Mouse (Mus musculus) left cerebral cortex, postnatal 14 days (tissue): ENCODE results near the gene Dnmt3a. TPM values are rescaled to one million over a fixed set of nuclear protein-coding genes. Genes with fewer than 3 reads are reported as not detected.

Experiments used
- DNase-seq, 2 experiments: peaks; one replicate each; pipeline ENCODE4 v3.0.0; 2021 to 2022; ENCODE audit warnings: low spot score in 2 of 2, mixed read lengths in 1 of 2
- intact Hi-C: fragments of 180-260 bp; cut with DNase I; formaldehyde crosslinking; loops from one replicate; pipeline ENCODE4 v1.15.1; 2025
- total RNA-seq, 2 experiments: library from RNA; stranded (reverse); gene quantifications; 2 replicates each; pipeline ENCODE4 v1.2.3; 2021

The Dnmt3a gene
- total RNA-seq, 2 experiments from 2014 or later: 337 to 343 TPM

DNA sequence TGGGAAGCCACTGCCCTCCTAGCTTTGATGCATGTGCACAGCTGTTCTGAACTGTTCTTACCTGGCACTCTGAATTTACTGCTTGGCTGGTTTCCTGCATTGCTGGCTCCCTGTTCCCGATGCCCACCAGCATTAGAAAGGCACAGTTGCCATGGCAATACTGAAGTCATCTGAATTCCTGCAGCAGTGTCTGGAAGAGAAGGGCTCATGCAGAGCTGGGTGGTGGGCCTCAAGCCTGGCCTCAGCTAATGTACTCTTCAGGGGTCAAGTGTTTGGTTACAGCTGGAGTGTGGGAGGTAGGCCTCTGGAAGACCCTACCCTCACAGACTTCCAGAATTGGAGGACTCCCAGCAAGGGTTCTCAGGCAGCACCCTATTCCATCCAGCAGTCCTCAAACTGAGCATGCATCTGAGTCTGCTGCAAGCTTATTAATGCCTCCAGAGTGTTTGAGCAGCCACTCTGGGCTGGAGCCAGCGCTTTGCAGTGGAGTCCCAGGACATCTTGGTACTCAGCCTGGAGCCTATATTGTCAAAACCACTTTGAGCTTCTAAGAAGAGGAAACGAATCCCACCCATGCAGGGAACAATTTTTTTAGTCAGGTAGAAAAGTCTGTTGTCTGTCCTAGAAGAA, 22.5 kb upstream of the Dnmt3a start:
- intact Hi-C loops: loop anchor here (5.0 kb wide), 1 partner anchor 81 kb away; no protein-coding TSS in a partner anchor
- peak; percentile 50 to 67 for DNase-seq

DNA sequence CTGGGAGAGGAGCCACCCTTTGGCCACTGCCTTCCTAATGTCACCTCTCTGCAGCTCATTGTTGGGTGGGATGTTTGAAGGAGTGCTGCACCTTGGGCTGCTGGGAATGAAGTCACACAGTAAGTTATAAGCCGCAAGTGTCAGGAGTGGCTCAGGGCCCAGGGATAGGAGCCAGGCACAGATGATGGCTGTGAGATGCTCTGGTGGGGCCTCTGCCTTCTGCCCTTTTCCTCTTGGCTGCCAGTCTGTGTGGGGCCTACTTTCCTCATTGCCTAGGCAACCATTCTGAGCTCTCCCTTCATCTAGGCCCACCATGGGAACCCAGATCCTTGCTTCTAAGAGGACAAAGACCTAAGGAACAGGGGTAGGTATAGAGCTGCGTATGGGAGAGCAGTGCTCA, 21.5 kb upstream of the Dnmt3a start:
- no peak for DNase-seq
- intact Hi-C loops: loop anchor here (5.0 kb wide), 1 partner anchor 82 kb away; no protein-coding TSS in a partner anchor

DNA sequence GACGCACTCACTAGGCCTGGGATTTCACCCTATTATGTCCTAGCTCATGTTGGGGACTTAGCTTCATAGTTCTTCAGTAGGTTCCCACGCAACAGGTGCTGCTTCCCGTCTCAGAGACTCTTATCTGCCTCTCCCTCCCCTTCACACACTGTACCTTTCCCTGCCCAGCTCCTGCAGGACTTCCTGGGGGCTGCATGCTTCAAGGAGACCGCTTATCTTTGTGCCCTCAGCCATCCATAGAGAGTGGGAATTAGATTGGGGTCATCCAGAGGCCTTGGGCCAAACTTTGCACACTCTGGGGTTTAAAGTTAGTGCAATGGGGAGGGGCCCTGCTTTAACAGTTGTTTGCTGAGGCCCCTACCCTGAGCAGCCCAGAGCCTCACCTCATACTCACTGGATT, 21.1 kb upstream of the Dnmt3a start:
- intact Hi-C loops: loop anchor here (5.0 kb wide), 1 partner anchor 82 kb away; no protein-coding TSS in a partner anchor
- DNase-seq: no peak

- intact Hi-C loops: no loop called here
- DNase-seq: no peak
Measured at GRCm38 (mm10) chr12:3787041-3787440, 18.8 kb upstream of the Dnmt3a start.

- intact Hi-C loops: no loop called here
- no peak for DNase-seq
Measured at GRCm38 (mm10) chr12:3787541-3787940, 18.3 kb upstream of the Dnmt3a start.

DNA sequence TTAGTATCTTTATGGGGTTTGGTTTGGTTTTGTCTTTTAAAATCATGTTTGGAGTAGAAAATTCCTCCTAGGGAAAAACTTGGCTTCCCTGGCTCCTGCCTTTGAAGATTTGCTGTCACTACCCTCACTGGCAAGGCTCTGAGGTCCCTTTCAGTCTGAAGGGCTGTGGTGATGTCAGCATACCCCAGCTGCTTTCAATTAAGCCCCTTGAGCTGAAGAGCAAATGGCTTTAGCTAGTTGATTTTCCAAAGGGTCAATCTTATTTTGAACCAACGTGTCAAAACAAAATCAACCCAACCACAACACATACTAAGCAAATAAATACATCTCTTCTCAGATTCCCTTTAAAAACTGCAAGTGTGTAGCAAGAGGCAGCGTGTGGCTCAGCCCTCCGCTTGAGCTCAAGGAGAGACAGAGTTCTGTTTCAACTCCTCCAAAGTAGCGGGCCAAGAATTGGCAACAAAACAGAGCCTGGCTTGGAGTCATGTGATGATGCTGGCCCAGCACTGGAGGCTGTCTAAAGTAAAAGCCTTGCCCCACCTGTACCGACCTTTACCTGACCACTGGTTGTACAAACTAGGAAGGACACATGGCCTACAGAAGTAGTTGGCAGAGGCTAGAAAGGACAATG, 17.3 kb upstream of the Dnmt3a start:
- no peak for DNase-seq
- intact Hi-C loops: no loop called here

GRCm38 (mm10) chr12:3789626-3790185, 16.1 kb upstream of the Dnmt3a start:
- intact Hi-C loops: loop anchor here (5.0 kb wide), 1 partner anchor 92 kb away; no protein-coding TSS in a partner anchor
- DNase-seq: no peak

DNA sequence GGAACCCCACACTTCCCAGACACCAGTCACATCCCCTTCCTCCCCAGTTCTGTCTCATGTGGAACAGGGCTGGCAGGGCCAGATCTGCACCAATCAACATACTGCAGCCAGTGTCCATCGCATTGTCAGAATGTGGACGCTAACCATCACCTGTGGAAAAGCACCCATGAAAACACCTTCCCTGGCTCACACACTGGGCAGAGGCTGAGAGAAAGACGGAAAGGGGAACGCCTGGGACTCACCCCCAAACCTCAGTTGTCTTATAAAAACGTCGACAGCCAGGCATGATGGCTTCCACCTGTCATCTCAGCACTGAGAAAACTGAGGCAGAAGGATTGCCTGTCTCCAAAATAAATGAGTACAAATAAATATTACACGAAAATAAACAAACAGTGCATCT, 14.6 kb upstream of the Dnmt3a start:
- DNase-seq: no peak
- intact Hi-C loops: loop anchor here (5.0 kb wide), 1 partner anchor 94 kb away; no protein-coding TSS in a partner anchor

DNA sequence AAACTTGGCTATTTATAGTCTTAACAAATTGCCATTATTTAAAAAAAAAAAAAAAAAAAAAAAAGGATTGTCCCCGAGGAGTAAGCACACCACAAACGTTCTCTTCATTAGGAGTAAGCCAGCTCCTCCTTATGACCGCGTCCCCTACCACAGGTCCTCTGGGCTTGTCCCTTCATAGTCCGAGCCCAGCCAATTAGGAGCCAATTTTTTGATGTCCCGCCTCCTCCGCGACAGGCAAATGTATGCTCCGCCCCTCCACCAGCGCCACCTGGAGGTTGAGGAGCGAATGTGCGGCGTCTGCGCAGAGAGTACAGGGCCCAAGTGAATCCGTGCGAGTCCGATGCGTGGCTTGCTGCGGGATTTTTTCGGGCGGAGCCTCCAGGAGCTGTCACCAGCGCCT, 14.1 kb upstream of the Dnmt3a start:
- intact Hi-C loops: loop anchor here (5.0 kb wide), 1 partner anchor 94 kb away; no protein-coding TSS in a partner anchor
- peak; percentile 97 for DNase-seq

DNA sequence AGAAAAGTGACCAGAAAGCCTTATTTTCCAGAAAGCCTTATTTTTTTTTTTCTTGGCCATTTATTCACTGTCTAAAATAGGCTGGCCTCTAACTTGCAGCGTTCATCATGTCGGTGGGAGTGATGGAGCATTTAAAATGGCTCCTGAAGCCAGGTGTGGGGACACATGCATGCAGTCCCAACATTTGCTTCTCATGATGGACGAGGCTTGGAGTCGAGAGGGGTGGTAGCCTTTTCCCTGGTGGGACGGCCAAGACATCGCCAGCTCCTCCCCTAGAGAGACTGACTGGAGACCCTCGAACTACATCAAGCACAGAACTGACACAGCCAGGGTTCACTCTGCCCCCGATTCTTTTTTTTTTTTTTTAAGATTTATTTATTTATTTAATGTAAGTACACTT, 13.6 kb upstream of the Dnmt3a start:
- intact Hi-C loops: loop anchor here (5.0 kb wide), 1 partner anchor 95 kb away; no protein-coding TSS in a partner anchor
- no peak for DNase-seq

GRCm38 (mm10) chr12:3795569-3795968, 10.2 kb upstream of the Dnmt3a start:
- no peak for DNase-seq
- intact Hi-C loops: no loop called here

DNA sequence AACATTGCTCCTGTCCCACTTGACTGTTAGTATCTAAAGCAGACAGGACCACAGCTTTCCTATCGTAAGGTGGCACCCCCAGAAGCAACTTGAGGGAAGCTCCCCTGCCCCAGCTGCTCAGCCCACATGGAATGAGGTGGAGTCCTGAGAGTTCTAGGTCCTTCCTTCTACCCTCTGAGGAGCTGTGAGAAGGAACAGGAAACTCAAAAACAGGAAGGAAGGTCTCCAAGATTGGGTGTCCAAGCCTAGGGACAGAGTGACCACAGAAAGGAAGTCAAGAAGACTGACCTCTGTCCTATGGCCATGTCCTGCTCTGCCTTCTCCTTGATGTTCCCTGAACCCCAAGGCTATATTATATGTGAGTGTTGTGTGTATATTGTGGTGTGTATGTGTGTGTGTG, 6.3 kb upstream of the Dnmt3a start:
- no peak for DNase-seq
- intact Hi-C loops: no loop called here

- DNase-seq: peak in 1 of 2 experiments; percentile 75
- intact Hi-C loops: loop anchor here (5.0 kb wide), 2 partner anchors 66 to 144 kb away; no protein-coding TSS in a partner anchor
Measured at GRCm38 (mm10) chr12:3806271-3806684, 471 bp downstream of the Dnmt3a start.

GRCm38 (mm10) chr12:3806703-3807547, 1.1 kb downstream of the Dnmt3a start:
- peak in 1 of 2 experiments; percentile 78 for DNase-seq
- intact Hi-C loops: loop anchor here (5.0 kb wide), 2 partner anchors 65 to 145 kb away; no protein-coding TSS in a partner anchor

DNA sequence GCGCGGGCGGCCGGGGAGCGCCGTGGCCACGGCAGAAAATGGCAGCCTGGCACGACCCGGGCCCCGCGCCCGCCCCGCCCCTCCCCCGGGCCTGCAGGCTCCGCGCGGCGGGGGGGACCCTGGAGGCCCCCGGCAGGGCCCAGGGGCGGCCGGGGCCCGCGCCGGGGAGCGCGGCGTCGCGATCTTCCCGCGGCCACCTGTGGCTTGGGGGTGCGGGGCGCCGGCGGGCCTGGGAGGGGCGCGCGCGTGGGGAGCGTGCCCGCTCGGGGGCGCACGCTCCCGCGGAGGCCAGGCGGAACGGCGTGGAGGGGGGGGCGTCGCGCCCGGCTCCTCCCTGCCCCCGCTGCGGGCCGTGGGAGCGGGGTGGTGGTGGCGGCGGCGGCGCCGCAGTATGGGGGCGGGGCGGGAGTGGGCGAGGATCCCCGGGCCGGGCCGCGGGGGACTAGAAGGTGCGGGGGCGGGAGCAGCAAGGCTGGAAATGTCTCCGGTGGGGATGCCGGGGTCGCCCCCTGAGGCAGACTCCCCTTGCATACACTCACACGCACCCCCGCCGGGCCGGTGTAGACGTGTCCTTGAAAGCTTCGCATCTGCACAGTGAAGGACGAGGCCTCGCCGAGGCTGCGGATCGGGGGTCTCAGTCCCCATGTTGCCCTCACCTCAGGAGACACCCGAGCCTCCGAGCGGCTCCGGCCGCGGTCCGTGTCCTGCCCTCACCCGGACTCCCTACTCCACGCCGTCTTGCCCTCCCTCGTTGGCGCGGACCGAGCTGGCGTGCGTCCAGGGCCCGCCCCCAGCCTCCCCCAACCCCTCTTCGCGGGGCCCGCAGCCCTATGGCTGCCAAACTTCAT, 2.0 kb downstream of the Dnmt3a start:
- peak; percentile 67 for DNase-seq
- intact Hi-C loops: loop anchor here (2.0 to 5.0 kb wide), 3 partner anchors 25 to 145 kb away; no protein-coding TSS in a partner anchor

DNA sequence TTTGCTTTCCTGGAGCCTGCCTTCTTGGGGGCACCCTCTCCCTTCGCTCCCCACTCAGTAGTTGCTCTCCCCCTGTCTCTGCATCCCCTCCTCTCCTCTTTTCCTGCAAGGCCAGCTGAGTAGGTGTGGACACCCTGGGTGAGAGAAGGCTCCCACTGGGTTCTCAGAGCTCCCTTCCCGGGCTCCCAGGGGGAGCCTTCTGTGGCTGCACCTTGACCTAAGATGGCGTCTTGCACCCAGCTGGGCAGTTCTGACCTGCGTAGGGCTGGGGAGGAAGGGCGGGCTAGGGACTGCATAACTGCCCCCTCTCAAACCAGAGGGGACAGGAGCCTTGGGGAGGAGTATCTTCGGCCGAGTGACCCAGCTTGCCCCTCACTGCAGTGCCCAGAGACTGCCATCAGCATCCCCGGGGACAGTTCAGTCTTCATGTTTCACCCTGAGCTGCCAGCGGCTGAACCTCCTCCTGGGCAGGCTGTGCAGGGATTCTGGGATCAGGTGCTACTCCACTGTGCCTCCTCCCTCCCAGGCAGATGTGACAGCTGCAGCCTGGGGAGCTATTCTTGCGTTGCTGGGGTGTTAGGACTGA, 2.7 kb downstream of the Dnmt3a start:
- DNase-seq: no peak
- intact Hi-C loops: loop anchor here (2.0 to 5.0 kb wide), 3 partner anchors 24 to 146 kb away; no protein-coding TSS in a partner anchor

DNA sequence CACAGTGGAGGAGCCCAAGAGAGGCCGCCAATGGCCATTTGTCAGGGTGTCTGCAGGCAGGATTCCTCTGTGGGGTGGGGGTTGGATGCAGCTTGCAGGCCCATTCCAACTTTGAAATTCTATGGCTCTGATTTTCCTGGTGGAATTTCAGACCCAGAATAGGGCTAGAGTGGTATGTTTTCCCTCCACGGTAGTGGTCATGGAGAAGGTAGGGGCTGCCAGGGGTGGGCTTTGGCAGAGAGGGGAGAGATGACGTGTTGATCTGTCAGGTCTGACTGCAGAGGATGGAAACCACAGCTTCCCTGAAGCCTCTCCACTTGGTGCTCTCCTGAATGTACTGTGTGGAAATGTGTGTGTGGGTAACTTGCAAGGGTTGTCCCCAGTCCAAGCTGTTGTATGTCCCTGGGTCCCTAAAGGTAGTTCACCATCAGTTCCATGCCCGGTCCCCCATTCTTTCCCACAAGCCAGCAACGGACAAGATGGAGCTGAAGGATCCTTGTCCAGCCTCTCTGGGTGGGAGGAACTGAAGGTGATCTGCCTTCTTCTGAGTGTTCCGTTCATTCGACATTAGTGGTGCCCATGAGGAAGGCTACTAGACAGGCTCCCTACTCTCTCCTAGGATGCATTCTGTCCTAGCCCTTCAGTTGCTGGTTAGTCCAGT, 3.8 kb downstream of the Dnmt3a start:
- no peak for DNase-seq
- intact Hi-C loops: loop anchor here (2.0 to 5.0 kb wide), 3 partner anchors 23 to 147 kb away; no protein-coding TSS in a partner anchor

DNA sequence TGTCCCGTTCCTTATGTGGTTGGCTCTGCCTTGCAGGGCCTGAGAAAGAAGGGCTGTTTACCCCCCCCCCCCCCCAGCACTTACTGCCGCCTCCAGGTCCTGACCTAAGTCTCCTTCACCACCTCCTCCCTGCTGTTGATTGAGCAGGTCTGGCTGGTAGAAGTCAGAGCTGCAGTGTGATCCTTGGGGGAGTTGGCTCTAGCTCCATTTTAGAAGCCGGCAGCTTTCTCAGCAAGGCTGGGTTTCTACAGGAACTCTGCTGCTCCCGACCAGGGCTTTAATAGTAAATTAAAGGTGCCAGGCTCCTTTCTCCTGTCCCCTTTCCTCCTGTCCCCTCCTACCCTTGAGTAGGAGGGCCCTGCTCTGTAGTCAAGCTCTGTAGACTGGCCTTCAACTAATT, 4.6 kb downstream of the Dnmt3a start:
- intact Hi-C loops: no loop called here
- no peak for DNase-seq
